Mouse (Mus musculus): ENCODE measurements around the gene Mrpl33. TPM values are rescaled to one million over a fixed set of nuclear protein-coding genes. Genes with fewer than 3 reads are reported as not detected.
A peak's percentile ranks its signal among the peaks of the same experiment; 100 is the strongest.

Mrpl33 gene
- polyA plus RNA-seq (2014; fragmentation: Nextera tagmentation; extraction: Ambion mirVana), result 301 and 326 TPM in 2 replicates

GRCm38 (mm10) chr5:31596481-31597429 is at the start of gene Mrpl33:
Mrpl33 (plus strand) TSS chr5:31596935.
- H3K27me3 ChIP-seq (ENCODE audit: control insufficient read depth, insufficient read depth, low read length), result no peaks in the 10 kb centered on the region
- H3K9me3 ChIP-seq (ENCODE audit: control insufficient read depth, low read depth, low read length), result no peaks in the 10 kb centered on the region
- peak within 1 kb of the TSS; percentile 61 for H3K4me2 ChIP-seq (replicated peaks; ENCODE audit: low read depth, low read length)
- peak; percentile 80 for ATAC-seq (ENCODE audit: insufficient number of reproducible peaks, insufficient read depth, low FRiP score, low read depth)
- H3K4me3 ChIP-seq (ENCODE audit: low read depth, low read length), result peak within 1 kb of the TSS; percentile 26
- H3K27ac ChIP-seq (ENCODE audit: low read length), result peak within 1 kb of the TSS; percentile 70
- peaks cover 17% of the 10 kb centered on the region; the same call in 1 of the 2 replicates for H3K4me1 ChIP-seq (ENCODE audit: control insufficient read depth, insufficient read depth, low read length)
- H3K36me3 ChIP-seq (ENCODE audit: control insufficient read depth, insufficient read depth, low read length), result no peaks in the 10 kb centered on the region
- peak within 1 kb of the TSS; percentile 36; the same call in 1 of the 2 replicates for H3K9ac ChIP-seq (replicated peaks; ENCODE audit: low read depth, low read length)
- 9% methylated on average over 26 of the region's 26 CpGs for WGBS

- no peak overlapping the region for H3K4me3 ChIP-seq (ENCODE audit: low read depth, low read length)
- no peaks in the 10 kb centered on the region for H3K9me3 ChIP-seq (ENCODE audit: control insufficient read depth, low read depth, low read length)
- no peaks in the 10 kb centered on the region for H3K27me3 ChIP-seq (ENCODE audit: control insufficient read depth, insufficient read depth, low read length)
- H3K36me3 ChIP-seq (ENCODE audit: control insufficient read depth, insufficient read depth, low read length), result peaks cover 26% of the 10 kb centered on the region
- H3K27ac ChIP-seq (ENCODE audit: low read length), result no peak overlapping the region
- peaks cover 6% of the 10 kb centered on the region; the same call in 1 of the 2 replicates for H3K4me1 ChIP-seq (ENCODE audit: control insufficient read depth, insufficient read depth, low read length)
- ATAC-seq (ENCODE audit: insufficient number of reproducible peaks, insufficient read depth, low FRiP score, low read depth), result no peak
- WGBS, result 52% methylated on average over 1 of the region's 1 CpGs
- no peak overlapping the region for H3K9ac ChIP-seq (replicated peaks; ENCODE audit: low read depth, low read length)
- no peak overlapping the region for H3K4me2 ChIP-seq (replicated peaks; ENCODE audit: low read depth, low read length)
These were observed 37.3 kb upstream of the Mrpl33 start for GRCm38 (mm10) chr5:31559401-31559800.

GRCm38 (mm10) chr5:31560352-31560751 is 36.4 kb upstream of the Mrpl33 start:
- H3K4me2 ChIP-seq (replicated peaks; ENCODE audit: low read depth, low read length), result no peak overlapping the region
- 94% methylated on average over 2 of the region's 2 CpGs for WGBS
- H3K9me3 ChIP-seq (ENCODE audit: control insufficient read depth, low read depth, low read length), result no peaks in the 10 kb centered on the region
- H3K9ac ChIP-seq (replicated peaks; ENCODE audit: low read depth, low read length), result no peak overlapping the region
- no peak for ATAC-seq (ENCODE audit: insufficient number of reproducible peaks, insufficient read depth, low FRiP score, low read depth)
- no peak overlapping the region for H3K4me3 ChIP-seq (ENCODE audit: low read depth, low read length)
- peaks cover 19% of the 10 kb centered on the region for H3K36me3 ChIP-seq (ENCODE audit: control insufficient read depth, insufficient read depth, low read length)
- no peak overlapping the region for H3K27ac ChIP-seq (ENCODE audit: low read length)
- H3K27me3 ChIP-seq (ENCODE audit: control insufficient read depth, insufficient read depth, low read length), result no peaks in the 10 kb centered on the region
- peaks cover 7% of the 10 kb centered on the region; the same call in 1 of the 2 replicates for H3K4me1 ChIP-seq (ENCODE audit: control insufficient read depth, insufficient read depth, low read length)

- no peaks in the 10 kb centered on the region for H3K9me3 ChIP-seq (ENCODE audit: control insufficient read depth, low read depth, low read length)
- no peak for ATAC-seq (ENCODE audit: insufficient number of reproducible peaks, insufficient read depth, low FRiP score, low read depth)
- H3K27me3 ChIP-seq (ENCODE audit: control insufficient read depth, insufficient read depth, low read length), result no peaks in the 10 kb centered on the region
- H3K9ac ChIP-seq (replicated peaks; ENCODE audit: low read depth, low read length), result no peak overlapping the region
- H3K4me3 ChIP-seq (ENCODE audit: low read depth, low read length), result no peak overlapping the region
- no peak overlapping the region for H3K27ac ChIP-seq (ENCODE audit: low read length)
- H3K4me2 ChIP-seq (replicated peaks; ENCODE audit: low read depth, low read length), result no peak overlapping the region
- peaks cover 7% of the 10 kb centered on the region; the same call in 1 of the 2 replicates for H3K4me1 ChIP-seq (ENCODE audit: control insufficient read depth, insufficient read depth, low read length)
- peaks cover 11% of the 10 kb centered on the region for H3K36me3 ChIP-seq (ENCODE audit: control insufficient read depth, insufficient read depth, low read length)
- WGBS, result 82% methylated on average over 7 of the region's 7 CpGs
These were observed 34.6 kb upstream of the Mrpl33 start for GRCm38 (mm10) chr5:31562036-31562666.

GRCm38 (mm10) chr5:31563496-31563895 is 33.2 kb upstream of the Mrpl33 start:
- Histone ChIP-seq H3K9ac (replicated peaks; ENCODE audit: low read depth, low read length) (no peak overlapping the region), H3K9me3 (ENCODE audit: control insufficient read depth, low read depth, low read length) (no peaks in the 10 kb centered on the region), H3K4me3 (ENCODE audit: low read depth, low read length) (no peak overlapping the region), H3K27ac (ENCODE audit: low read length) (no peak overlapping the region), H3K36me3 (ENCODE audit: control insufficient read depth, insufficient read depth, low read length) (peaks cover 5% of the 10 kb centered on the region; the same call in 1 of the 2 replicates), H3K4me1 (ENCODE audit: control insufficient read depth, insufficient read depth, low read length) (peaks cover 7% of the 10 kb centered on the region; the same call in 1 of the 2 replicates), H3K4me2 (replicated peaks; ENCODE audit: low read depth, low read length) (no peak overlapping the region), H3K27me3 (ENCODE audit: control insufficient read depth, insufficient read depth, low read length) (no peaks in the 10 kb centered on the region)
- peak; percentile 14; the same call in 1 of the 2 replicates for ATAC-seq (ENCODE audit: insufficient number of reproducible peaks, insufficient read depth, low FRiP score, low read depth)
- WGBS, result 10% methylated on average over 6 of the region's 6 CpGs

- no peak overlapping the region for H3K27ac ChIP-seq (ENCODE audit: low read length)
- peaks cover 7% of the 10 kb centered on the region; the same call in 1 of the 2 replicates for H3K4me1 ChIP-seq (ENCODE audit: control insufficient read depth, insufficient read depth, low read length)
- no peak overlapping the region for H3K9ac ChIP-seq (replicated peaks; ENCODE audit: low read depth, low read length)
- peaks cover 5% of the 10 kb centered on the region; the same call in 1 of the 2 replicates for H3K36me3 ChIP-seq (ENCODE audit: control insufficient read depth, insufficient read depth, low read length)
- no peak overlapping the region for H3K4me3 ChIP-seq (ENCODE audit: low read depth, low read length)
- no peak for ATAC-seq (ENCODE audit: insufficient number of reproducible peaks, insufficient read depth, low FRiP score, low read depth)
- no peaks in the 10 kb centered on the region for H3K27me3 ChIP-seq (ENCODE audit: control insufficient read depth, insufficient read depth, low read length)
- WGBS, result 35% methylated on average over 7 of the region's 7 CpGs
- no peak overlapping the region for H3K4me2 ChIP-seq (replicated peaks; ENCODE audit: low read depth, low read length)
- H3K9me3 ChIP-seq (ENCODE audit: control insufficient read depth, low read depth, low read length), result no peaks in the 10 kb centered on the region
These were observed 32.8 kb upstream of the Mrpl33 start for GRCm38 (mm10) chr5:31563905-31564304.

- H3K4me1 ChIP-seq (ENCODE audit: control insufficient read depth, insufficient read depth, low read length), result peaks cover 7% of the 10 kb centered on the region; the same call in 1 of the 2 replicates
- ATAC-seq (ENCODE audit: insufficient number of reproducible peaks, insufficient read depth, low FRiP score, low read depth), result 0 out of 2 replicates have a peak, but pooled peaks have one; percentile 14
- no peak overlapping the region for H3K4me2 ChIP-seq (replicated peaks; ENCODE audit: low read depth, low read length)
- H3K9me3 ChIP-seq (ENCODE audit: control insufficient read depth, low read depth, low read length), result no peaks in the 10 kb centered on the region
- H3K4me3 ChIP-seq (ENCODE audit: low read depth, low read length), result no peak overlapping the region
- 84% methylated on average over 4 of the region's 4 CpGs for WGBS
- peaks cover 5% of the 10 kb centered on the region; the same call in 1 of the 2 replicates for H3K36me3 ChIP-seq (ENCODE audit: control insufficient read depth, insufficient read depth, low read length)
- no peaks in the 10 kb centered on the region for H3K27me3 ChIP-seq (ENCODE audit: control insufficient read depth, insufficient read depth, low read length)
- H3K27ac ChIP-seq (ENCODE audit: low read length), result no peak overlapping the region
- no peak overlapping the region for H3K9ac ChIP-seq (replicated peaks; ENCODE audit: low read depth, low read length)
These were observed 31.8 kb upstream of the Mrpl33 start for GRCm38 (mm10) chr5:31564976-31565375.

GRCm38 (mm10) chr5:31566026-31566425 is 30.7 kb upstream of the Mrpl33 start:
- Histone ChIP-seq H3K4me3 (ENCODE audit: low read depth, low read length) (no peak overlapping the region), H3K9me3 (ENCODE audit: control insufficient read depth, low read depth, low read length) (no peaks in the 10 kb centered on the region), H3K4me2 (replicated peaks; ENCODE audit: low read depth, low read length) (no peak overlapping the region), H3K4me1 (ENCODE audit: control insufficient read depth, insufficient read depth, low read length) (peaks cover 12% of the 10 kb centered on the region), H3K9ac (replicated peaks; ENCODE audit: low read depth, low read length) (no peak overlapping the region), H3K27me3 (ENCODE audit: control insufficient read depth, insufficient read depth, low read length) (no peaks in the 10 kb centered on the region), H3K27ac (ENCODE audit: low read length) (no peak overlapping the region), H3K36me3 (ENCODE audit: control insufficient read depth, insufficient read depth, low read length) (no peaks in the 10 kb centered on the region; the same call in 1 of the 2 replicates)
- 84% methylated on average over 7 of the region's 7 CpGs for WGBS
- no peak for ATAC-seq (ENCODE audit: insufficient number of reproducible peaks, insufficient read depth, low FRiP score, low read depth)
